Mouse (Mus musculus) CH12.LX (cell line): Measurements from ENCODE around the gene Ikzf3. TPM values are rescaled to one million over a fixed set of nuclear protein-coding genes. Genes with fewer than 3 reads are reported as not detected.
A peak's percentile ranks its signal among the peaks of the same experiment; 100 is the strongest.

Experiments used
- DNase-seq: peaks from one replicate; pipeline ENCODE4 v3.0.0-alpha.2; 2013; ENCODE audit errors: extremely low read depth
- H3K27ac ChIP-seq: 2 replicates; pipeline ENCODE4 v1.5.1; 2012; ENCODE audit warnings: low read depth, mild to moderate bottlenecking, control low read depth, moderate library complexity; ENCODE audit not compliant: insufficient read depth
- H3K27me3 ChIP-seq: replicated peaks from 2 replicates; pipeline ENCODE3; 2012; ENCODE audit warnings: inconsistent platforms
- H3K36me3 ChIP-seq, 2 experiments: replicated peaks in 1 of 2; 2 replicates each; pipeline versions ENCODE3 to v1.6.1; 2012; ENCODE audit warnings: inconsistent platforms in 1 of 2, low read length in 1 of 2, mild to moderate bottlenecking in 1 of 2, mixed read lengths in 1 of 2, moderate library complexity in 1 of 2; ENCODE audit not compliant: control insufficient read depth in 1 of 2, insufficient read depth in 1 of 2
- H3K4me1 ChIP-seq, 2 experiments: 2 replicates each; pipeline ENCODE4 v1.6.1; 2012; ENCODE audit warnings: inconsistent platforms in 1 of 2, moderate library complexity in 1 of 2; ENCODE audit not compliant: insufficient read depth in 2 of 2, control insufficient read depth in 1 of 2
- H3K4me2 ChIP-seq: 2 replicates; pipeline ENCODE4 v1.6.1; 2012; ENCODE audit warnings: low read depth, mild to moderate bottlenecking, control low read depth; ENCODE audit not compliant: poor library complexity, insufficient read depth, severe bottlenecking
- H3K4me3 ChIP-seq, 3 experiments: fragments of 150-350 bp in 1 of 3; sonication (generic) in 1 of 3; replicated peaks in 1 of 3; 2 replicates each; pipeline versions ENCODE3 to v1.5.1; 2011 to 2012; ENCODE audit warnings: low read depth in 2 of 3, low read length in 2 of 3, mild to moderate bottlenecking in 2 of 3, moderate library complexity in 2 of 3, control low read depth in 1 of 3, improper control_type of control experiment in 1 of 3, inconsistent platforms in 1 of 3, mixed read lengths in 1 of 3; ENCODE audit not compliant: poor library complexity in 1 of 3
- H3K79me2 ChIP-seq: replicated peaks from 2 replicates; pipeline ENCODE4 v1.6.1; 2012; ENCODE audit warnings: mild to moderate bottlenecking, moderate library complexity; ENCODE audit not compliant: control insufficient read depth, poor library complexity, insufficient read depth, severe bottlenecking; ENCODE audit errors: extremely low read depth
- H3K9ac ChIP-seq: 2 replicates; pipeline ENCODE4 v1.6.1; 2012; ENCODE audit warnings: low read depth, mild to moderate bottlenecking, control low read depth, moderate library complexity; ENCODE audit not compliant: insufficient read depth
- H3K9me3 ChIP-seq: replicated peaks from 2 replicates; pipeline ENCODE3; 2012; ENCODE audit warnings: low read length, inconsistent platforms, mixed read lengths
- BHLHE40 ChIP-seq: IDR thresholded peaks from 2 replicates; pipeline ENCODE4 v1.6.1; 2011; ENCODE audit warnings: mild to moderate bottlenecking, low read depth, low read length, improper control_type of control experiment
- CHD1 ChIP-seq: IDR thresholded peaks from 2 replicates; pipeline ENCODE4 v1.6.1; 2012; ENCODE audit warnings: low read depth, low read length, improper control_type of control experiment, inconsistent platforms
- CHD2 ChIP-seq: IDR thresholded peaks from 2 replicates; pipeline ENCODE4 v1.6.1; 2011; ENCODE audit warnings: low read length, improper control_type of control experiment
- CTCF ChIP-seq, 2 experiments: IDR thresholded peaks in 1 of 2; conservative IDR thresholded peaks in 1 of 2; 2 replicates each; pipeline ENCODE4 v1.5.1; 2011 to 2012; ENCODE audit warnings: low read depth in 2 of 2, low read length in 2 of 2, improper control_type of control experiment in 1 of 2, inconsistent platforms in 1 of 2, mild to moderate bottlenecking in 1 of 2, moderate library complexity in 1 of 2
- E2F4 ChIP-seq: IDR thresholded peaks from 2 replicates; pipeline ENCODE4 v1.6.1; 2011; ENCODE audit warnings: low read depth, low read length, improper control_type of control experiment; ENCODE audit not compliant: insufficient replicate concordance
- ELF1 ChIP-seq: IDR thresholded peaks from 2 replicates; pipeline ENCODE4 v1.6.1; 2014; ENCODE audit warnings: low read depth, mild to moderate bottlenecking, inconsistent platforms, low read length, improper control_type of control experiment
- EP300 ChIP-seq: IDR thresholded peaks from 2 replicates; pipeline ENCODE4 v1.6.1; 2011; ENCODE audit warnings: low read length, improper control_type of control experiment
- ETS1 ChIP-seq: conservative IDR thresholded peaks from 2 replicates; pipeline ENCODE4 v1.6.1; 2012; ENCODE audit warnings: low read depth, mild to moderate bottlenecking, inconsistent platforms, low read length, improper control_type of control experiment, moderate library complexity
- GABPA ChIP-seq: IDR thresholded peaks from 2 replicates; pipeline ENCODE4 v1.6.1; 2012; ENCODE audit warnings: low read depth, low read length, improper control_type of control experiment, inconsistent platforms; ENCODE audit not compliant: insufficient replicate concordance
- HCFC1 ChIP-seq: IDR thresholded peaks from 2 replicates; pipeline ENCODE4 v1.6.1; 2012; ENCODE audit warnings: low read depth, mild to moderate bottlenecking, inconsistent platforms, low read length, improper control_type of control experiment
- IRF4 ChIP-seq: IDR thresholded peaks from 2 replicates; pipeline ENCODE4 v1.6.1; 2014; ENCODE audit warnings: low read depth, mild to moderate bottlenecking, inconsistent platforms, low read length, improper control_type of control experiment
- JUN ChIP-seq: IDR thresholded peaks from 2 replicates; pipeline ENCODE4 v1.6.1; 2011; ENCODE audit warnings: low read depth, mild to moderate bottlenecking, low read length, improper control_type of control experiment, moderate library complexity; ENCODE audit not compliant: insufficient read depth
- JUND ChIP-seq: conservative IDR thresholded peaks from 2 replicates; pipeline ENCODE4 v1.6.1; 2011; ENCODE audit warnings: low read depth, low read length, improper control_type of control experiment
- KAT2A ChIP-seq: IDR thresholded peaks from 2 replicates; pipeline ENCODE4 v1.6.1; 2012; ENCODE audit warnings: low read length, improper control_type of control experiment, inconsistent platforms; ENCODE audit not compliant: insufficient replicate concordance
- MAFK ChIP-seq: IDR thresholded peaks from 2 replicates; pipeline ENCODE4 v1.6.1; 2011; ENCODE audit warnings: low read length, improper control_type of control experiment; ENCODE audit not compliant: insufficient replicate concordance
- MAX ChIP-seq: IDR thresholded peaks from 2 replicates; pipeline ENCODE4 v1.6.1; 2011; ENCODE audit warnings: low read length, improper control_type of control experiment
- MAZ ChIP-seq: IDR thresholded peaks from 2 replicates; pipeline ENCODE4 v1.6.1; 2012; ENCODE audit warnings: low read depth, mild to moderate bottlenecking, inconsistent platforms, low read length, improper control_type of control experiment, moderate library complexity
- MEF2A ChIP-seq: IDR thresholded peaks from 2 replicates; pipeline ENCODE4 v1.6.1; 2014; ENCODE audit warnings: low read depth, mild to moderate bottlenecking, inconsistent platforms, low read length, improper control_type of control experiment, borderline replicate concordance
- MXI1 ChIP-seq: IDR thresholded peaks from 2 replicates; pipeline ENCODE4 v1.6.1; 2011; ENCODE audit warnings: mild to moderate bottlenecking, low read depth, low read length, improper control_type of control experiment
- MYC ChIP-seq: IDR thresholded peaks from 2 replicates; pipeline ENCODE4 v1.6.1; 2011; ENCODE audit warnings: low read depth, mild to moderate bottlenecking, improper control_type of control experiment, low read length
- NELFE ChIP-seq: IDR thresholded peaks from 2 replicates; pipeline ENCODE4 v1.6.1; 2011; ENCODE audit warnings: low read depth, low read length, improper control_type of control experiment
- NRF1 ChIP-seq: IDR thresholded peaks from 2 replicates; pipeline ENCODE4 v1.6.1; 2014; ENCODE audit warnings: low read depth, mild to moderate bottlenecking, inconsistent platforms, low read length, improper control_type of control experiment, moderate library complexity
- PAX5 ChIP-seq: IDR thresholded peaks from 2 replicates; pipeline ENCODE4 v1.6.1; 2012; ENCODE audit warnings: low read length, inconsistent platforms, mixed read lengths
- POLR2A ChIP-seq: IDR thresholded peaks from 2 replicates; pipeline ENCODE4 v1.6.1; 2011; ENCODE audit warnings: low read depth, mild to moderate bottlenecking, improper control_type of control experiment, low read length
- POLR2AphosphoS2 ChIP-seq: IDR thresholded peaks from 2 replicates; pipeline ENCODE4 v1.6.1; 2011; ENCODE audit warnings: low read depth, low read length, improper control_type of control experiment
- RAD21 ChIP-seq: IDR thresholded peaks from 2 replicates; pipeline ENCODE4 v1.6.1; 2011; ENCODE audit warnings: low read depth, mild to moderate bottlenecking, low read length, improper control_type of control experiment, moderate library complexity
- RCOR1 ChIP-seq: conservative IDR thresholded peaks from 2 replicates; pipeline ENCODE4 v1.6.1; 2012; ENCODE audit warnings: low read depth, mild to moderate bottlenecking, inconsistent platforms, low read length, improper control_type of control experiment
- SIN3A ChIP-seq: IDR thresholded peaks from 2 replicates; pipeline ENCODE4 v1.6.1; 2012; ENCODE audit warnings: low read length, improper control_type of control experiment, inconsistent platforms
- SMC3 ChIP-seq: IDR thresholded peaks from 2 replicates; pipeline ENCODE4 v1.6.1; 2011; ENCODE audit warnings: low read depth, low read length, improper control_type of control experiment
- TBP ChIP-seq: conservative IDR thresholded peaks from 2 replicates; pipeline ENCODE4 v1.6.1; 2011; ENCODE audit warnings: low read depth, low read length, improper control_type of control experiment
- TCF12 ChIP-seq: IDR thresholded peaks from 2 replicates; pipeline ENCODE4 v1.6.1; 2014; ENCODE audit warnings: low read depth, mild to moderate bottlenecking, inconsistent platforms, low read length, improper control_type of control experiment
- UBTF ChIP-seq: IDR thresholded peaks from 2 replicates; pipeline ENCODE4 v1.6.1; 2012; ENCODE audit warnings: low read depth, mild to moderate bottlenecking, inconsistent platforms, low read length, improper control_type of control experiment, moderate library complexity
- USF1 ChIP-seq: IDR thresholded peaks from 2 replicates; pipeline ENCODE4 v1.6.1; 2014; ENCODE audit warnings: low read depth, mild to moderate bottlenecking, inconsistent platforms, low read length, improper control_type of control experiment
- USF2 ChIP-seq: conservative IDR thresholded peaks from 2 replicates; pipeline ENCODE4 v1.6.1; 2011; ENCODE audit warnings: low read depth, low read length, improper control_type of control experiment
- ZC3H11A ChIP-seq: IDR thresholded peaks from 2 replicates; pipeline ENCODE4 v1.6.1; 2012; ENCODE audit warnings: low read depth, mild to moderate bottlenecking, inconsistent platforms, low read length, improper control_type of control experiment
- ZKSCAN1 ChIP-seq: IDR thresholded peaks from 2 replicates; pipeline ENCODE4 v1.6.1; 2012; ENCODE audit warnings: low read depth, inconsistent platforms, low read length, improper control_type of control experiment, borderline replicate concordance
- ZMIZ1 ChIP-seq: IDR thresholded peaks from 2 replicates; pipeline ENCODE4 v1.6.1; 2012; ENCODE audit warnings: low read depth, mild to moderate bottlenecking, inconsistent platforms, low read length, improper control_type of control experiment
- ZNF384 ChIP-seq: IDR thresholded peaks from 2 replicates; pipeline ENCODE4 v1.6.1; 2012; ENCODE audit warnings: low read depth, low read length, improper control_type of control experiment, inconsistent platforms
- dilution Hi-C: fragments of 300-500 bp; cut with MboI; formaldehyde crosslinking; loops from 2 replicates; pipeline ENCODE4 v1.14.3; 2020; ENCODE audit warnings: low sequenced_read_pairs; ENCODE audit not compliant: extremely low pct_unique_long_range_greater_than_20kb, extremely low pct_ligation_motif_present
- in situ Hi-C: fragments of 300-500 bp; cut with MboI; formaldehyde crosslinking; loops from 3 replicates; pipeline ENCODE4 v1.14.3; 2019; ENCODE audit warnings: low sequenced_read_pairs, low pct_ligation_motif_present, low pct_unique_long_range_greater_than_20kb, mixed read lengths
- polyA plus RNA-seq: library from polyadenylated mRNA; unstranded; fragments of >175 nt; gene quantifications from 2 replicates; pipeline ENCODE4 v1.2.1, GENCODE M21; 2012; ENCODE audit warnings: low read depth; ENCODE audit not compliant: insufficient read length
- total RNA-seq, 2 experiments: library from RNA; depleted of rRNA; stranded (reverse); fragments of 300-350 nt in 1 of 2; fragments of >200 nt in 1 of 2; gene quantifications; 2 replicates each; pipeline ENCODE4 v1.2.3; 2012 to 2014

Gene Ikzf3
- total and polyA plus RNA-seq, 3 experiments, result 110 to 238 (median 130) TPM

DNA sequence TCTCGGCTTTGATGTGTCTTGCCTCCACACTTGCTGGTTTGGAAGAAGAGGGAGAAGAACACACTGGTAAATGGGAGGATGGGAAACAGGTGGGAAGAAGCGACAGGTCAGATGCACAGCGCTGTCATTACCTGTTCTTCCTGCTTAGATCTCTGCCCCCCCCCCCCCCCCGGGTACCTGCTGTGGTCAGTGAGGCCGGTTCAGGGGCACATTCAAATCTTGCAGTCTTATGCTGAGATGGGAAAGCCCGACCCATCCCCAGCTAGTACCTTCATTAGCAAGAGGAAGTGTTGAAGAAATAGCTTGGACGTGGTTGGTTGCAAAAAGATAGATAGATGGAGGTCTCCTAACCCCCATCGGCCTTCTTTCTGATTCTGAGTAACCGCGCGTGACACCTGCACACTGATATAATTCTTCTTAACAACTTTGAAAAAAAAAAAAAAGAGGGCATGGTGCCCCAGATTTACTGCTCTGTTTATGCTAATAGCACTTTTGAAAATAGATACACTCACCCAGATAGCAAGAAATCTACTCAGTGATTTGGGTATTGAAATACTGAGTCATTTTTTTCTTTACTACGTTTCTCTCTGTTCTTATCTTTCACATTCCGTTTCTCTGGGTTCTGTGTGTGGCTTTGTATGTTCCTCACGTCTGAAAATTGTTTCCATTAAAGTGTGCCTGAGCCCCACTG is 68.7 kb downstream of the Ikzf3 start:
- Histone ChIP-seq H3K4me3 (peak overlapping the region; percentile 54 to 88 (median 83)), H3K27ac (peak overlapping the region; percentile 99), H3K9ac (peak overlapping the region; percentile 96), H3K79me2 (peaks cover 40% of the 10 kb centered on the region), H3K4me1 (peaks cover 33 to 61% of the 10 kb centered on the region in 2 experiments), H3K4me2 (peak overlapping the region; percentile 75), H3K27me3 (no peaks in the 10 kb centered on the region), H3K36me3 (peaks cover 9 to 40% of the 10 kb centered on the region in 2 experiments), H3K9me3 (no peaks in the 10 kb centered on the region)
- in situ Hi-C loops, result loop anchor here (5.0 kb wide), 1 partner anchor 70 kb away; the partner anchor contains the start of gene Ikzf3
- TF ChIP-seq E2F4 (no peak), NELFE (peak; percentile 62; the same call in 1 of the 2 replicates), RAD21 (peak; percentile 6), NRF1 (0 out of 2 replicates have a peak, but pooled peaks have one; percentile 16), SIN3A (peak; percentile 95), MAX (peak; percentile 10), CHD1 (no peak; the same call in 1 of the 2 replicates), TCF12 (peak; percentile 99), RCOR1 (peak; percentile 96), UBTF (peak; percentile 62; the same call in 1 of the 2 replicates), MEF2A (peak; percentile 94), CTCF (conservative IDR thresholded peaks at IDR 0.05 in 1 of 2, IDR thresholded peaks at IDR 0.05 in 1 of 2; ENCODE audit: low read depth in 2 of 2, low read length in 2 of 2) (no peak), SMC3 (peak; percentile 29; the same call in 1 of the 2 replicates), ZMIZ1 (peak; percentile 80), IRF4 (peak; percentile 98), ZC3H11A (no peak), CHD2 (peak; percentile 91), PAX5 (no peak), USF1 (no peak), JUND (peak; percentile 96), USF2 (0 out of 2 replicates have a peak, but pooled peaks have one; percentile 6), ELF1 (peak; percentile 80), JUN (peak; percentile 88), MAZ (peak; percentile 99), BHLHE40 (peak; percentile 99), MXI1 (peak; percentile 81), MAFK (0 out of 2 replicates have a peak, but pooled peaks have one; percentile 43), KAT2A (0 out of 2 replicates have a peak, but pooled peaks have one; percentile 73), TBP (peak; percentile 87), EP300 (peak; percentile 97), MYC (peak; percentile 88), GABPA (no peak; the same call in 1 of the 2 replicates), HCFC1 (peak; percentile 48; the same call in 1 of the 2 replicates), ZKSCAN1 (no peak), ETS1 (peak; percentile 95), ZNF384 (peak; percentile 99), POLR2A (peak; percentile 77), POLR2AphosphoS2 (no peak)
- peak; percentile 99 for DNase-seq
- dilution Hi-C loops, result no loop called here
